Mouse (Mus musculus): ENCODE measurements at regions not wholly inside any gene's neighbourhood (a gene's known extent, or its start where the extent isn't known, plus 50 kb on each side); places are given as distances from the start of the nearest gene placed in this dataset.

GRCm38 (mm10) chr6:127311192-127312054, 135.2 kb upstream of the Parp11 start:
- TF ChIP-seq CTCF (IDR thresholded peaks at IDR 0.05; ENCODE audit: low read depth), result no peak
- TF ChIP-seq EP300 (optimal IDR thresholded peaks at IDR 0.05), result no peak

Data from stomach, postnatal 0 days (tissue).